Mouse (Mus musculus): ENCODE measurements at regions not wholly inside any gene's neighbourhood (a gene's known extent, or its start where the extent isn't known, plus 50 kb on each side); places are given as distances from the start of the nearest gene placed in this dataset.

GRCm38 (mm10) chr4:64232159-64232558 lies 185.3 kb upstream of the Tnc start:
- TF ChIP-seq CTCF (IDR thresholded peaks at IDR 0.05; ENCODE audit: borderline replicate concordance, extremely low read depth, insufficient read depth, insufficient read length) (no peak), POLR2A (IDR thresholded peaks at IDR 0.05; ENCODE audit: borderline replicate concordance, extremely low read depth, insufficient read depth, insufficient read length, poor library complexity, severe bottlenecking) (no peak)
